Mouse (Mus musculus): ENCODE measurements at regions not wholly inside any gene's neighbourhood (a gene's known extent, or its start where the extent isn't known, plus 50 kb on each side); places are given as distances from the start of the nearest gene placed in this dataset.
"Not testable (repeated sequence)": the region's sequence is repeated elsewhere in the genome, so short reads cannot be mapped to it uniquely, and the experiment has no call there.

DNA sequence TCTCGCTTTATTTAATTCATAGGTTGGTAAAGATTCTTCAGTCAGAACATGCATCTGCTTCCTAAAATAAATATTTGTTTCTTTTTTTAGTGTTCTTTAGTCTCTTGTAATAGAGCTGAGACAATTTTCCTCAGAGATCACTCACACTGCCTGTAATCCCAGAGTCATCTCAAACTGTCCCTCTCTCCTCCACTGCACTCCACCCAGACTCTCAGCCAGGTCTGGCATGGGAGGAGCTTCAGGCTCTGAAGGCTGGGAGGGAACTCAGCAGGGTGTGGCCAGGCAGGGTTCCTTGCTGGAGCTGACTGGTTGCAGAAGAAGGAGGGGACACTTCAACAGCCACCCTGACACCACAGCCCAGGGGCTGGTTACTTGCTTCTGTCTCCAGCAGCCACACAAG lies 536.9 kb upstream of the Olfr1507 start:
- WGBS = no CpG with 5 or more reads among the region's 1 CpGs
- H3K9me3 ChIP-seq (replicated peaks; ENCODE audit: control insufficient read depth, low read length) = not testable (repeated sequence)

DNA sequence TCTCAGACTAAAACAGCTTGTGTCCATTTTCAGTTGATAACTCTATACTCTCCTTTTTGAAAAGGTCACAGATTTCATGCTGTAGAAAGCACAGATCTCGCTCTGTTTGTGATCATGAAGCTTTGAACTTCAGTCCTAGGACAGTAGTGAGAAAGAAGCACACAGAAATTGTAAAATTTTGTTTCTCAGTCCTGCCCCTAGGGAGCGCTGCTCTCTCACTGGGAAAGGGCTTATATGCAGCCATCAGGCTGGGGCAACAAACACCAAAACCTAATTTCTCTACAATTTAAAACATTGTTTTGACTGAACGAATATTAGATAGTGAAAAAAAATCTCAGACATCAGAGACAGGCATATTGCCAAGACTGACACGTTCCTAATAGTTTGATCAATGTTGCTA lies 534.7 kb upstream of the Olfr1507 start:
- H3K36me3 ChIP-seq (ENCODE audit: control insufficient read depth, insufficient read depth, low read length); H3K9ac ChIP-seq (ENCODE audit: low read length); H3K4me2 ChIP-seq (ENCODE audit: low read depth, low read length); H3K27ac ChIP-seq (ENCODE audit: low read length); H3K4me3 ChIP-seq (replicated peaks; ENCODE audit: low read length); H3K9me3 ChIP-seq (replicated peaks; ENCODE audit: control insufficient read depth, low read length); H3K27me3 ChIP-seq (ENCODE audit: control insufficient read depth, insufficient read depth, low read length); ATAC-seq (ENCODE audit: insufficient read depth, low FRiP score); H3K4me1 ChIP-seq (ENCODE audit: control insufficient read depth, insufficient read depth, low read length): not testable (repeated sequence)
- no CpG with 5 or more reads among the region's 4 CpGs for WGBS

More for the DNA sequence above, 536.9 kb upstream of the Olfr1507 start:
- not testable (repeated sequence) for ATAC-seq (ENCODE audit: insufficient read depth, low FRiP score); H3K4me3 ChIP-seq (replicated peaks; ENCODE audit: low read length); H3K4me1 ChIP-seq (ENCODE audit: control insufficient read depth, insufficient read depth, low read length); H3K27me3 ChIP-seq (ENCODE audit: control insufficient read depth, insufficient read depth, low read length); H3K36me3 ChIP-seq (ENCODE audit: control insufficient read depth, insufficient read depth, low read length); H3K4me2 ChIP-seq (ENCODE audit: low read depth, low read length); H3K27ac ChIP-seq (ENCODE audit: low read length); H3K9ac ChIP-seq (ENCODE audit: low read length)

DNA sequence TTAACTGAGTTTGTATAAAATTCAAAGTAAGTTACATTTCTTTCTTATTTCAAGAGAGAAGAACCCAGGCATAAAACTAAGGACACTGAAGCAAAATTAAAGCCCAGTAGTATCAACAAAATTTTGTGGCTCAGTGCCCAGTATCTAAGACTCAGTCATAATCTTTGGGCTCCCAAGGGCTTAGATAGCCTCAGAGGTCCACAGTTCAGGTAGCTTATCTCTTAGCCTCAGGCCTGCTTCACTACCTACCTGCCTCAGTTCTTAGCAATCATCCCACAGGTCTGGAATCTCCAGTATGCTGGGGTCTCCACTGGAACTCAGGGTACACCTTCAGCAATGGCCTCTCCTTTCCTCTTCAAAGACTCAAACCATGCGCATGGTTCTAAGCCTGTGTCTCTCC lies 531.4 kb upstream of the Olfr1507 start:
- not testable (repeated sequence) for H3K4me2 ChIP-seq (ENCODE audit: low read depth, low read length); H3K27me3 ChIP-seq (ENCODE audit: control insufficient read depth, insufficient read depth, low read length); H3K4me1 ChIP-seq (ENCODE audit: control insufficient read depth, insufficient read depth, low read length); H3K9ac ChIP-seq (ENCODE audit: low read length); ATAC-seq (ENCODE audit: insufficient read depth, low FRiP score); H3K4me3 ChIP-seq (replicated peaks; ENCODE audit: low read length); H3K36me3 ChIP-seq (ENCODE audit: control insufficient read depth, insufficient read depth, low read length); H3K9me3 ChIP-seq (replicated peaks; ENCODE audit: control insufficient read depth, low read length); H3K27ac ChIP-seq (ENCODE audit: low read length)
- no CpG with 5 or more reads among the region's 1 CpGs for WGBS

DNA sequence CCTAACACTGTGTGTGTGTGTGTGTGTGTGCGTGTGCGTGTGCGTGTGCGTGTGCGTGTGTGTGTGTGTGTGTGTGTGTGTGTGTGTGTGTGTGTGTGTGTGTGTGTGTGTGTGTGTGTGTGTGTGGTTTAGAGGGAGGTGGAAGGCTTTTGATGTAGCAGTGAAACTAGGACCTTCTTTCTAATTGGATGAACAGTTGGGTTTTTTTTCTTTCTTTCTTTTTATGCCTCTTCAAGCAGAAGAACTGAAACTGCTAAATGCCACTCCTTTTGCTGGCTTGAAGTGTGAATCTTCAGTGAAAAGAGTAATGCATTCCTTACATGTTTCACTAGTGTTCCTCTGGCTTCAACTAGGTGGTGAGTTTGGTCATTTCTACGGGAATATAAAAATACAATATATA lies 524.6 kb upstream of the Olfr1507 start:
- WGBS = no CpG with 5 or more reads among the region's 6 CpGs
- H3K9me3 ChIP-seq (replicated peaks; ENCODE audit: control insufficient read depth, low read length); H3K4me3 ChIP-seq (replicated peaks; ENCODE audit: low read length); ATAC-seq (ENCODE audit: insufficient read depth, low FRiP score); H3K27ac ChIP-seq (ENCODE audit: low read length); H3K27me3 ChIP-seq (ENCODE audit: control insufficient read depth, insufficient read depth, low read length); H3K9ac ChIP-seq (ENCODE audit: low read length); H3K36me3 ChIP-seq (ENCODE audit: control insufficient read depth, insufficient read depth, low read length); H3K4me2 ChIP-seq (ENCODE audit: low read depth, low read length); H3K4me1 ChIP-seq (ENCODE audit: control insufficient read depth, insufficient read depth, low read length): not testable (repeated sequence)

DNA sequence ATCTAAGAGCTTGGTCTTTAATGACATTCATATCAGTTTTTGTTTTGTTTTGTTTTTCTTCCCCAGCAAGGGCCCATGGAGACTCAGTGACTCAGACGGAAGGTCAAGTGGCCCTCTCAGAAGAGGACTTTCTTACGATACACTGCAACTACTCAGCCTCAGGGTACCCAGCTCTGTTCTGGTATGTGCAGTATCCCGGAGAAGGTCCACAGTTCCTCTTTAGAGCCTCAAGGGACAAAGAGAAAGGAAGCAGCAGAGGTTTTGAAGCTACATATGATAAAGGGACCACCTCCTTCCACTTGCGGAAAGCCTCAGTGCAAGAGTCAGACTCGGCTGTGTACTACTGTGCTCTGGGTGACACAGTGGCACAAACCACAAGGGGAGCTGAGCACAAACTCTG lies 512.2 kb upstream of the Olfr1507 start:
- H3K4me3 ChIP-seq (replicated peaks; ENCODE audit: low read length); H3K36me3 ChIP-seq (ENCODE audit: control insufficient read depth, insufficient read depth, low read length); ATAC-seq (ENCODE audit: insufficient read depth, low FRiP score); H3K27me3 ChIP-seq (ENCODE audit: control insufficient read depth, insufficient read depth, low read length); H3K9ac ChIP-seq (ENCODE audit: low read length); H3K4me1 ChIP-seq (ENCODE audit: control insufficient read depth, insufficient read depth, low read length); H3K27ac ChIP-seq (ENCODE audit: low read length); H3K4me2 ChIP-seq (ENCODE audit: low read depth, low read length); H3K9me3 ChIP-seq (replicated peaks; ENCODE audit: control insufficient read depth, low read length): not testable (repeated sequence)
- no CpG with 5 or more reads among the region's 5 CpGs for WGBS

DNA sequence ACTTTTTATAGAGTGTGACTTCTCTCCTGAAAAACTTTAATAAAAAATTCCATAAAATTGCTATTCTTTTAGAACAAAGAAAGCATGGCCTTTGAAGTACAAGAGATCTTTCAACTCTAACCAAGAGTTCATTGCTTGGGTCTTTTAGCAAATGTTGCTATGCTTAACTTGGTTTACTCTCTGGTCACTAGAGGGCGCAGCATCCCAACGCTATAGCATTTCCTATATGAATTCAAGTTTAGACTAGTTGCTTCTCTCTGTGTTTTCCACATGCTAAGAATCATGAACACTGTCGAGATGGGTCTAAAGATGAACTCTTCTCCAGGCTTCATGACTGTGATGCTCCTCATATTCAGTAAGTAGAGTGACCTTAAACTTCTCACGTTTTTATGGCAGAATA lies 511.8 kb upstream of the Olfr1507 start:
- not testable (repeated sequence) for H3K9me3 ChIP-seq (replicated peaks; ENCODE audit: control insufficient read depth, low read length); H3K27me3 ChIP-seq (ENCODE audit: control insufficient read depth, insufficient read depth, low read length); H3K4me1 ChIP-seq (ENCODE audit: control insufficient read depth, insufficient read depth, low read length); H3K9ac ChIP-seq (ENCODE audit: low read length); H3K27ac ChIP-seq (ENCODE audit: low read length); ATAC-seq (ENCODE audit: insufficient read depth, low FRiP score); H3K4me3 ChIP-seq (replicated peaks; ENCODE audit: low read length); H3K36me3 ChIP-seq (ENCODE audit: control insufficient read depth, insufficient read depth, low read length); H3K4me2 ChIP-seq (ENCODE audit: low read depth, low read length)
- no CpG with 5 or more reads among the region's 4 CpGs for WGBS

DNA sequence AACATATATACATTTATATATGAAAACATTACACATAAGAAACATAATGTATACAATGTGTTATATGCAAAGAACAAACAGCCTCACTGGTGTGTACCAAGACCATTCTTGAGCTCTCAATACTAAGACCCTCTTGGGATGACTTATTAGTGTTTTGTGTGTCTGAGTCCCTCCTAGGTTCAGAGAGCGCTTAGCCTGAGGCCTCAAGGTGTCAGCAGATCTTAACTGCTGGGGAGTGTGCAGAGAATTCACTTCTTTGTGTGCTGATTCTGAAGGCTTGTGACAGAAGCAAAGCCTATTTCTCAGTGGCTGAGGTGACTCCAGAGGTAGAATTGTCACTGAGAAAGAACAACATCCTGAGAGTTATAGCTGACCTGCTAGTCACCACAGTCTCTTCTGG lies 505.7 kb upstream of the Olfr1507 start:
- H3K4me3 ChIP-seq (replicated peaks; ENCODE audit: low read length); H3K27ac ChIP-seq (ENCODE audit: low read length); ATAC-seq (ENCODE audit: insufficient read depth, low FRiP score); H3K4me2 ChIP-seq (ENCODE audit: low read depth, low read length); H3K9ac ChIP-seq (ENCODE audit: low read length); H3K9me3 ChIP-seq (replicated peaks; ENCODE audit: control insufficient read depth, low read length); H3K4me1 ChIP-seq (ENCODE audit: control insufficient read depth, insufficient read depth, low read length); H3K27me3 ChIP-seq (ENCODE audit: control insufficient read depth, insufficient read depth, low read length); H3K36me3 ChIP-seq (ENCODE audit: control insufficient read depth, insufficient read depth, low read length): not testable (repeated sequence)
- WGBS = 82% methylated on average over 1 of the region's 1 CpGs

DNA sequence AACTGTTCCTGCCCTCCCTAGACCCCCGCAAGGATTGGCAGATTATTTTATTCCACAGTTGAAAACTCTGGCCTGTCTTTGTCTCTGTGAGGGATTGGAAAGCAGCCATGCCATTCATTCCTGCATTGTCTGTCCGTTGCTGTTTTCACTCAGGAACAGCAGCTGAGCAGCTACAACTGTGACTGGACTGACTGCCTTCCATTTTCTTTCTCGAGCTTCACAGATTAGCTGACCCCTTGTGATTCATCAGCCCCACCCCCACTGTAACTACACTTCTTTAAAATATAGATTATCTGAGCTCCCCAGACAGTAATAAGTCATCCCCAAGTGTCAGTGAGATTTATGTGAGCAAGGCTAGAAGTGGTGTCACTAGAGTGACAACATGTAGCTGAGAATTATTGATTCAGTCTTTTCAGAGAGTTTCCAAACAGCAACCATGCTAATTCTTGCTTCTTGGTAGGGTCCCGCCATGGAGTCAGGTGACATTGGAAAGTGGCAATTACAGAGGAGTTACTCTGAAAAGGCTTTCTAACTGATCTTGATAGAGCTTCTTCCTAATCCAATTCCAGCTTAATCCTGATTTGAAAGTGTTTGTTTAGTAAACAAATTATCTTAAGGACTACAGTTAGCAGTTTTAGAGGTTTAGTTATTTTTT lies 496.7 kb upstream of the Olfr1507 start:
- not testable (repeated sequence) for H3K27ac ChIP-seq (ENCODE audit: low read length); H3K4me1 ChIP-seq (ENCODE audit: control insufficient read depth, insufficient read depth, low read length); H3K4me3 ChIP-seq (replicated peaks; ENCODE audit: low read length); H3K9me3 ChIP-seq (replicated peaks; ENCODE audit: control insufficient read depth, low read length); H3K36me3 ChIP-seq (ENCODE audit: control insufficient read depth, insufficient read depth, low read length); H3K27me3 ChIP-seq (ENCODE audit: control insufficient read depth, insufficient read depth, low read length); H3K9ac ChIP-seq (ENCODE audit: low read length); H3K4me2 ChIP-seq (ENCODE audit: low read depth, low read length); ATAC-seq (ENCODE audit: insufficient read depth, low FRiP score)
- WGBS = 64% methylated on average over 1 of the region's 4 CpGs

DNA sequence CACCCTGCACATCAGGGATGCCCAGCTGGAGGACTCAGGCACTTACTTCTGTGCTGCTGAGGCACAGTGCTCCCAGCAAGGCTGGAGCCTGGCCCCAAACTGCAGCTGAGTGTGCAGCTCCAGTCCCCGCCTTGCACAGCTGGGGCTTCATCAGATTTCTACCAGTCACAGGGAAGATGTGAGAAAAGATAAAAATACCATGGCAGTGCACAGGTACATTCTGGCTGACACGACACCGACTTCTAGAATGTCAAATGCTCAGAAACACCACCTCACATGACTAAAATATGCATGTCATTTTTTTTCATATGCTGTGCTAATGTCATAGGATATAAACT lies 495.7 kb upstream of the Olfr1507 start:
- no CpG with 5 or more reads among the region's 3 CpGs for WGBS
- not testable (repeated sequence) for H3K9ac ChIP-seq (ENCODE audit: low read length); ATAC-seq (ENCODE audit: insufficient read depth, low FRiP score)

More for the DNA sequence above, 495.7 kb upstream of the Olfr1507 start:
- H3K27me3 ChIP-seq (ENCODE audit: control insufficient read depth, insufficient read depth, low read length); H3K9me3 ChIP-seq (replicated peaks; ENCODE audit: control insufficient read depth, low read length); H3K27ac ChIP-seq (ENCODE audit: low read length); H3K4me1 ChIP-seq (ENCODE audit: control insufficient read depth, insufficient read depth, low read length); H3K4me3 ChIP-seq (replicated peaks; ENCODE audit: low read length); H3K36me3 ChIP-seq (ENCODE audit: control insufficient read depth, insufficient read depth, low read length); H3K4me2 ChIP-seq (ENCODE audit: low read depth, low read length): not testable (repeated sequence)

Measured in stomach, embryonic 16.5 days (tissue).